Mouse (Mus musculus): ENCODE data around the gene Cbarp. TPM values are rescaled to one million over a fixed set of nuclear protein-coding genes. Genes with fewer than 3 reads are reported as not detected.

Gene Cbarp
- total and polyA plus RNA-seq, 3 experiments: 0.19 to 2.4 (median 2.3) TPM

- no peaks in the 10 kb centered on the region for H3K9me3 ChIP-seq (replicated peaks; ENCODE audit: low read length)
- dilution Hi-C loops (cut with MboI; ENCODE audit: extremely low pct_ligation_motif_present, extremely low pct_unique_long_range_greater_than_20kb, low sequenced_read_pairs): no loop called here
- H3K4me3 ChIP-seq (replicated peaks in 1 of 3; ENCODE audit: low read depth in 2 of 3, low read length in 2 of 3, poor library complexity in 1 of 3): peak within 1 kb of the TSS in 2 of 3 experiments; percentile 40 to 61
- H3K36me3 ChIP-seq (replicated peaks in 1 of 2; ENCODE audit: control insufficient read depth in 1 of 2, insufficient read depth in 1 of 2, low read length in 1 of 2): peaks cover 9 to 13% of the 10 kb centered on the region in 2 experiments
- H3K27ac ChIP-seq (ENCODE audit: insufficient read depth, low read depth): peak within 1 kb of the TSS; percentile 59
- peaks cover 16% of the 10 kb centered on the region for H3K79me2 ChIP-seq (replicated peaks; ENCODE audit: control insufficient read depth, extremely low read depth, insufficient read depth, poor library complexity, severe bottlenecking)
- peaks cover 25 to 70% of the 10 kb centered on the region in 2 experiments for H3K4me1 ChIP-seq (ENCODE audit: control insufficient read depth in 1 of 2, insufficient read depth in 2 of 2)
- no peak for DNase-seq (ENCODE audit: extremely low read depth)
- peak within 1 kb of the TSS; percentile 68 for H3K9ac ChIP-seq (ENCODE audit: insufficient read depth, low read depth)
- in situ Hi-C loops (cut with MboI; ENCODE audit: low pct_ligation_motif_present, low pct_unique_long_range_greater_than_20kb, low sequenced_read_pairs): no loop called here
- H3K27me3 ChIP-seq (replicated peaks): no peaks in the 10 kb centered on the region
- TF ChIP-seq HCFC1 (IDR thresholded peaks at IDR 0.05; ENCODE audit: low read depth, low read length): no peak
- peak; percentile 61; the same call in 1 of the 2 replicates for TF ChIP-seq SIN3A (IDR thresholded peaks at IDR 0.05; ENCODE audit: low read length)
- no peak for TF ChIP-seq UBTF (IDR thresholded peaks at IDR 0.05; ENCODE audit: low read depth, low read length)
- 0 out of 2 replicates have a peak, but pooled peaks have one; percentile 43 for TF ChIP-seq NRF1 (IDR thresholded peaks at IDR 0.05; ENCODE audit: low read depth, low read length)
- TF ChIP-seq CHD2 (IDR thresholded peaks at IDR 0.05; ENCODE audit: low read length): peak; percentile 54; the same call in 1 of the 2 replicates
- TF ChIP-seq ZNF384 (IDR thresholded peaks at IDR 0.05; ENCODE audit: low read depth, low read length): 0 out of 2 replicates have a peak, but pooled peaks have one; percentile 4
- peak; percentile 2; the same call in 1 of the 2 replicates for TF ChIP-seq MYC (IDR thresholded peaks at IDR 0.05; ENCODE audit: low read depth, low read length)
- no peak for TF ChIP-seq POLR2A (IDR thresholded peaks at IDR 0.05; ENCODE audit: low read depth, low read length)
- TF ChIP-seq ZMIZ1 (IDR thresholded peaks at IDR 0.05; ENCODE audit: low read depth, low read length): 0 out of 2 replicates have a peak, but pooled peaks have one; percentile 36
- TF ChIP-seq SMC3 (IDR thresholded peaks at IDR 0.05; ENCODE audit: low read depth, low read length): no peak
- peak; percentile 55; the same call in 1 of the 2 replicates for TF ChIP-seq TCF12 (IDR thresholded peaks at IDR 0.05; ENCODE audit: low read depth, low read length)
- no peak for TF ChIP-seq JUND (conservative IDR thresholded peaks at IDR 0.05; ENCODE audit: low read depth, low read length)
- 0 out of 2 replicates have a peak, but pooled peaks have one; percentile 45 for TF ChIP-seq TBP (conservative IDR thresholded peaks at IDR 0.05; ENCODE audit: low read depth, low read length)
- TF ChIP-seq NELFE (IDR thresholded peaks at IDR 0.05; ENCODE audit: low read depth, low read length): peak; percentile 40; the same call in 1 of the 2 replicates
- peak; percentile 52; the same call in 1 of the 2 replicates for TF ChIP-seq ETS1 (conservative IDR thresholded peaks at IDR 0.05; ENCODE audit: low read depth, low read length)
- peak; percentile 7; the same call in 1 of the 2 replicates for TF ChIP-seq EP300 (IDR thresholded peaks at IDR 0.05; ENCODE audit: low read length)
- TF ChIP-seq MAZ (IDR thresholded peaks at IDR 0.05; ENCODE audit: low read depth, low read length): peak; percentile 90; the same call in 1 of the 2 replicates
- 0 out of 2 replicates have a peak, but pooled peaks have one; percentile 33 for TF ChIP-seq MEF2A (IDR thresholded peaks at IDR 0.05; ENCODE audit: borderline replicate concordance, low read depth, low read length)
- peak within 1 kb of the TSS; percentile 95 for H3K4me2 ChIP-seq (ENCODE audit: insufficient read depth, low read depth, poor library complexity, severe bottlenecking)
Measured at GRCm38 (mm10) chr10:80165392-80166128, 24.9 kb upstream of the Cbarp start, which contains the start of gene Cirbp. TSS of gene Cirbp (plus strand) at chr10:80165985.

GRCm38 (mm10) chr10:80164998-80165344 lies 24.3 kb upstream of the Cbarp start:
- H3K79me2 ChIP-seq (replicated peaks; ENCODE audit: control insufficient read depth, extremely low read depth, insufficient read depth, poor library complexity, severe bottlenecking): peaks cover 16% of the 10 kb centered on the region
- H3K9ac ChIP-seq (ENCODE audit: insufficient read depth, low read depth): peak overlapping the region; percentile 68
- peak; percentile 93 for DNase-seq (ENCODE audit: extremely low read depth)
- no peak overlapping the region for H3K27ac ChIP-seq (ENCODE audit: insufficient read depth, low read depth)
- peak overlapping the region in 2 of 3 experiments; percentile 30 to 61 for H3K4me3 ChIP-seq (replicated peaks in 1 of 3; ENCODE audit: low read depth in 2 of 3, low read length in 2 of 3, poor library complexity in 1 of 3)
- dilution Hi-C loops (cut with MboI; ENCODE audit: extremely low pct_ligation_motif_present, extremely low pct_unique_long_range_greater_than_20kb, low sequenced_read_pairs) (no loop called here), in situ Hi-C loops (cut with MboI; ENCODE audit: low pct_ligation_motif_present, low pct_unique_long_range_greater_than_20kb, low sequenced_read_pairs) (no loop called here)
- peaks cover 27 to 76% of the 10 kb centered on the region in 2 experiments for H3K4me1 ChIP-seq (ENCODE audit: control insufficient read depth in 1 of 2, insufficient read depth in 2 of 2)
- H3K9me3 ChIP-seq (replicated peaks; ENCODE audit: low read length): no peaks in the 10 kb centered on the region
- peaks cover 3 to 7% of the 10 kb centered on the region in 2 experiments for H3K36me3 ChIP-seq (replicated peaks in 1 of 2; ENCODE audit: control insufficient read depth in 1 of 2, insufficient read depth in 1 of 2, low read length in 1 of 2)
- no peaks in the 10 kb centered on the region for H3K27me3 ChIP-seq (replicated peaks)
- peak overlapping the region; percentile 95 for H3K4me2 ChIP-seq (ENCODE audit: insufficient read depth, low read depth, poor library complexity, severe bottlenecking)
- TF ChIP-seq RAD21 (IDR thresholded peaks at IDR 0.05; ENCODE audit: low read depth, low read length): peak; percentile 100
- TF ChIP-seq IRF4 (IDR thresholded peaks at IDR 0.05; ENCODE audit: low read depth, low read length): peak; percentile 76
- peak; percentile 26; the same call in 1 of the 2 replicates for TF ChIP-seq USF2 (conservative IDR thresholded peaks at IDR 0.05; ENCODE audit: low read depth, low read length)
- TF ChIP-seq JUND (conservative IDR thresholded peaks at IDR 0.05; ENCODE audit: low read depth, low read length): no peak
- no peak for TF ChIP-seq UBTF (IDR thresholded peaks at IDR 0.05; ENCODE audit: low read depth, low read length)
- TF ChIP-seq CTCF (conservative IDR thresholded peaks at IDR 0.05 in 1 of 2, IDR thresholded peaks at IDR 0.05 in 1 of 2; ENCODE audit: low read depth in 2 of 2, low read length in 2 of 2): peak; percentile 95 to 100
- TF ChIP-seq CHD2 (IDR thresholded peaks at IDR 0.05; ENCODE audit: low read length): no peak
- TF ChIP-seq NELFE (IDR thresholded peaks at IDR 0.05; ENCODE audit: low read depth, low read length): peak; percentile 80; the same call in 1 of the 2 replicates
- peak; percentile 68 for TF ChIP-seq MEF2A (IDR thresholded peaks at IDR 0.05; ENCODE audit: borderline replicate concordance, low read depth, low read length)
- peak; percentile 45; the same call in 1 of the 2 replicates for TF ChIP-seq ETS1 (conservative IDR thresholded peaks at IDR 0.05; ENCODE audit: low read depth, low read length)
- TF ChIP-seq EP300 (IDR thresholded peaks at IDR 0.05; ENCODE audit: low read length): no peak
- peak; percentile 36; the same call in 1 of the 2 replicates for TF ChIP-seq BHLHE40 (IDR thresholded peaks at IDR 0.05; ENCODE audit: low read depth, low read length)
- no peak for TF ChIP-seq GABPA (IDR thresholded peaks at IDR 0.05; ENCODE audit: insufficient replicate concordance, low read depth, low read length)
- no peak for TF ChIP-seq ZMIZ1 (IDR thresholded peaks at IDR 0.05; ENCODE audit: low read depth, low read length)
- peak; percentile 55 for TF ChIP-seq NRF1 (IDR thresholded peaks at IDR 0.05; ENCODE audit: low read depth, low read length)
- TF ChIP-seq TCF12 (IDR thresholded peaks at IDR 0.05; ENCODE audit: low read depth, low read length): peak; percentile 82
- TF ChIP-seq ZNF384 (IDR thresholded peaks at IDR 0.05; ENCODE audit: low read depth, low read length): no peak; the same call in 1 of the 2 replicates
- peak; percentile 63; the same call in 1 of the 2 replicates for TF ChIP-seq MYC (IDR thresholded peaks at IDR 0.05; ENCODE audit: low read depth, low read length)
- TF ChIP-seq RCOR1 (conservative IDR thresholded peaks at IDR 0.05; ENCODE audit: low read depth, low read length): no peak
- TF ChIP-seq USF1 (IDR thresholded peaks at IDR 0.05; ENCODE audit: low read depth, low read length): no peak
- peak; percentile 84 for TF ChIP-seq MXI1 (IDR thresholded peaks at IDR 0.05; ENCODE audit: low read depth, low read length)
